Mouse (Mus musculus) midbrain, postnatal 0 days (tissue): ENCODE results near the gene Bsnd. TPM values are rescaled to one million over a fixed set of nuclear protein-coding genes. Genes with fewer than 3 reads are reported as not detected.

ENCODE experiments used
- ATAC-seq: fragments of 200-750 bp; cut with Nextera tagmentation; 2 replicates; pipeline ENCODE4 v1.8.0; 2017; ENCODE audit warnings: moderate number of reproducible peaks, mild to moderate bottlenecking, moderate TSS enrichment, moderate library complexity; ENCODE audit not compliant: low FRiP score
- DNase-seq: peaks from one replicate; pipeline ENCODE4 v3.0.0-alpha.2; 2015; ENCODE audit warnings: low spot score
- H3K27ac ChIP-seq: fragments of 300-500 bp; sonication (generic); 2 replicates; pipeline ENCODE4 v1.5.1; 2014; ENCODE audit warnings: low read depth, mild to moderate bottlenecking, low read length, mixed read lengths
- H3K27me3 ChIP-seq: fragments of 300-500 bp; sonication (generic); 2 replicates; pipeline ENCODE4 v1.6.1; 2014; ENCODE audit warnings: low read length, control low read depth, mixed read lengths; ENCODE audit not compliant: insufficient read depth
- H3K36me3 ChIP-seq: fragments of 300-500 bp; sonication (generic); 2 replicates; pipeline ENCODE4 v1.6.1; 2014; ENCODE audit warnings: low read length, control low read depth, mixed read lengths; ENCODE audit not compliant: insufficient read depth
- H3K4me1 ChIP-seq: fragments of 300-500 bp; sonication (generic); 2 replicates; pipeline ENCODE4 v1.6.1; 2014; ENCODE audit warnings: mild to moderate bottlenecking, control low read depth, antibody characterized with exemption, low read length, mixed read lengths; ENCODE audit not compliant: insufficient read depth
- H3K4me2 ChIP-seq: fragments of 300-500 bp; sonication (generic); 2 replicates; pipeline ENCODE4 v1.6.1; 2014; ENCODE audit warnings: low read depth, mild to moderate bottlenecking, low read length, mixed read lengths; ENCODE audit not compliant: poor library complexity, severe bottlenecking
- H3K4me3 ChIP-seq: fragments of 300-500 bp; sonication (generic); 2 replicates; pipeline ENCODE4 v1.5.1; 2014; ENCODE audit warnings: low read depth, mild to moderate bottlenecking, low read length, moderate library complexity
- H3K9ac ChIP-seq: fragments of 300-500 bp; sonication (generic); replicated peaks from 2 replicates; pipeline ENCODE4 v1.6.1; 2014; ENCODE audit warnings: mild to moderate bottlenecking, low read length, moderate library complexity, mixed read lengths; ENCODE audit not compliant: poor library complexity, severe bottlenecking
- H3K9me3 ChIP-seq: fragments of 300-500 bp; sonication (generic); 2 replicates; pipeline ENCODE4 v1.6.1; 2016; ENCODE audit warnings: low read length, control low read depth
- CTCF ChIP-seq: IDR thresholded peaks from 2 replicates; pipeline ENCODE4 v1.5.1; 2016; ENCODE audit warnings: antibody characterized with exemption, mild to moderate bottlenecking
- WGBS: fragments of 180-500 bp; shearing (Covaris S2); extraction: QIAGEN DNeasy Blood & Tissue Kit; methylation state at CpG from one replicate; pipeline ENCODE4 v1.1.7; 2014; 5-methylcytosine and 5-hydroxymethylcytosine counted together
- polyA plus RNA-seq: library from polyadenylated mRNA; unstranded; fragments of >200 nt; fragmentation: Nextera tagmentation; extraction: Ambion mirVana; gene quantifications from 2 replicates; pipeline ENCODE4 v1.2.1, GENCODE M21; 2015
- total RNA-seq: library from RNA; depleted of rRNA; stranded (reverse); fragments of >200 nt; gene quantifications from 2 replicates; pipeline ENCODE4 v1.2.3, GENCODE M21; 2014

Bsnd gene
- total and polyA plus RNA-seq, 2 experiments from 2014 or later: not detected

GRCm38 (mm10) chr4:106474241-106474640 lies 17.8 kb downstream of the Bsnd start:
- peak; percentile 78 for ATAC-seq
- TF ChIP-seq CTCF: peak; percentile 96
- Histone ChIP-seq H3K27ac (no peak overlapping the region), H3K36me3 (no peaks in the 10 kb centered on the region), H3K9ac (no peak overlapping the region), H3K9me3 (no peaks in the 10 kb centered on the region), H3K4me2 (peak overlapping the region; percentile 18), H3K4me3 (no peak overlapping the region), H3K27me3 (no peaks in the 10 kb centered on the region), H3K4me1 (no peaks in the 10 kb centered on the region)
- peak; percentile 92 for DNase-seq
- WGBS: 5% methylated on average over 6 of the region's 6 CpGs

- 12% methylated on average over 3 of the region's 3 CpGs for WGBS
- H3K36me3 ChIP-seq: no peaks in the 10 kb centered on the region
- peak; percentile 92 for TF ChIP-seq CTCF
- no peak overlapping the region for H3K4me3 ChIP-seq
- DNase-seq (peak; percentile 86), ATAC-seq (peak; percentile 73)
- no peaks in the 10 kb centered on the region for H3K4me1 ChIP-seq
- H3K27me3 ChIP-seq: no peaks in the 10 kb centered on the region
- no peak overlapping the region for H3K9ac ChIP-seq
- H3K27ac ChIP-seq: no peak overlapping the region
- H3K9me3 ChIP-seq: no peaks in the 10 kb centered on the region
- H3K4me2 ChIP-seq: no peak overlapping the region
Observed at GRCm38 (mm10) chr4:106472335-106472734, 19.7 kb downstream of the Bsnd start.

- 73% methylated on average over 5 of the region's 5 CpGs for WGBS
- H3K4me1 ChIP-seq: no peaks in the 10 kb centered on the region
- DNase-seq (no peak), ATAC-seq (no peak)
- H3K9ac ChIP-seq: no peak overlapping the region
- no peak overlapping the region for H3K4me3 ChIP-seq
- no peak for TF ChIP-seq CTCF
- no peak overlapping the region for H3K27ac ChIP-seq
- no peaks in the 10 kb centered on the region for H3K36me3 ChIP-seq
- no peaks in the 10 kb centered on the region for H3K9me3 ChIP-seq
- no peaks in the 10 kb centered on the region for H3K27me3 ChIP-seq
- no peak overlapping the region for H3K4me2 ChIP-seq
Observed at GRCm38 (mm10) chr4:106470921-106471320, 21.2 kb downstream of the Bsnd start.

GRCm38 (mm10) chr4:106467420-106468110 lies 24.5 kb downstream of the Bsnd start:
- Histone ChIP-seq H3K27ac (no peak overlapping the region), H3K9me3 (no peaks in the 10 kb centered on the region), H3K4me2 (no peak overlapping the region), H3K4me3 (no peak overlapping the region), H3K4me1 (peaks cover 8% of the 10 kb centered on the region; the same call in 1 of the 2 replicates), H3K36me3 (no peaks in the 10 kb centered on the region), H3K9ac (no peak overlapping the region), H3K27me3 (0 out of 2 replicates have a peak, but pooled peaks cover 6% of the 10 kb centered on the region)
- 75% methylated on average over 13 of the region's 13 CpGs for WGBS
- DNase-seq: peak; percentile 76
- ATAC-seq: no peak
- TF ChIP-seq CTCF: no peak

- Histone ChIP-seq H3K36me3 (no peaks in the 10 kb centered on the region), H3K27ac (no peak overlapping the region), H3K27me3 (0 out of 2 replicates have a peak, but pooled peaks cover 8% of the 10 kb centered on the region), H3K9ac (peak overlapping the region; percentile 52), H3K9me3 (no peaks in the 10 kb centered on the region), H3K4me2 (peak overlapping the region; percentile 87), H3K4me1 (peaks cover 8% of the 10 kb centered on the region; the same call in 1 of the 2 replicates), H3K4me3 (peak overlapping the region; percentile 44)
- WGBS: 24% methylated on average over 21 of the region's 21 CpGs
- DNase-seq (peak; percentile 70), ATAC-seq (peak; percentile 33; the same call in 1 of the 2 replicates)
- no peak for TF ChIP-seq CTCF
Observed at GRCm38 (mm10) chr4:106463174-106463801, 28.8 kb downstream of the Bsnd start.

GRCm38 (mm10) chr4:106462524-106462923 lies 29.6 kb downstream of the Bsnd start:
- Histone ChIP-seq H3K4me1 (peaks cover 8% of the 10 kb centered on the region; the same call in 1 of the 2 replicates), H3K4me2 (no peak overlapping the region), H3K27ac (no peak overlapping the region), H3K9ac (no peak overlapping the region), H3K9me3 (no peaks in the 10 kb centered on the region), H3K27me3 (0 out of 2 replicates have a peak, but pooled peaks cover 8% of the 10 kb centered on the region), H3K4me3 (no peak overlapping the region), H3K36me3 (no peaks in the 10 kb centered on the region)
- no peak for TF ChIP-seq CTCF
- WGBS: 76% methylated on average over 5 of the region's 5 CpGs
- DNase-seq (no peak), ATAC-seq (no peak)
